Mouse (Mus musculus) T-cell, adult 2 months (primary cell): ENCODE results near the gene Tfap2d.

Source experiments
- DNase-seq: peaks from one replicate; pipeline ENCODE4 v3.0.0; 2022; ENCODE audit warnings: low spot score

Gene Tfap2d

GRCm38 (mm10) chr1:19102631-19103030 lies at the start of gene Tfap2d:
Tfap2d (plus strand) TSS chr1:19103022.
- no peak for DNase-seq

GRCm38 (mm10) chr1:19056300-19056699 lies 46.5 kb upstream of the Tfap2d start:
- DNase-seq: no peak

- DNase-seq: no peak
Observed at GRCm38 (mm10) chr1:19056861-19057260, 46.0 kb upstream of the Tfap2d start.

GRCm38 (mm10) chr1:19088078-19088477 lies 14.7 kb upstream of the Tfap2d start:
- no peak for DNase-seq

GRCm38 (mm10) chr1:19096921-19097320 lies 5.9 kb upstream of the Tfap2d start:
- DNase-seq: no peak

GRCm38 (mm10) chr1:19103316-19103715 lies 494 bp downstream of the Tfap2d start:
- no peak for DNase-seq

- DNase-seq: no peak
Observed at GRCm38 (mm10) chr1:19103776-19104142, 937 bp downstream of the Tfap2d start.

- DNase-seq: no peak
Observed at GRCm38 (mm10) chr1:19104143-19104857, 1.5 kb downstream of the Tfap2d start.

GRCm38 (mm10) chr1:19106401-19106800 lies 3.6 kb downstream of the Tfap2d start:
- no peak for DNase-seq

- DNase-seq: no peak
Observed at GRCm38 (mm10) chr1:19106841-19107800, 4.3 kb downstream of the Tfap2d start.

GRCm38 (mm10) chr1:19107801-19108200 lies 5.0 kb downstream of the Tfap2d start:
- DNase-seq: no peak

- no peak for DNase-seq
Observed at GRCm38 (mm10) chr1:19109711-19110110, 6.9 kb downstream of the Tfap2d start.

GRCm38 (mm10) chr1:19110211-19110610 lies 7.4 kb downstream of the Tfap2d start:
- DNase-seq: no peak

GRCm38 (mm10) chr1:19111020-19111419 lies 8.2 kb downstream of the Tfap2d start:
- no peak for DNase-seq

GRCm38 (mm10) chr1:19178742-19179397 lies 76.0 kb downstream of the Tfap2d start:
- no peak for DNase-seq

- DNase-seq: no peak
Observed at GRCm38 (mm10) chr1:19205649-19206048, 102.8 kb downstream of the Tfap2d start.

GRCm38 (mm10) chr1:19206194-19206593 lies 103.4 kb downstream of the Tfap2d start:
- DNase-seq: no peak

- DNase-seq: no peak
Observed at GRCm38 (mm10) chr1:19207611-19208010, 104.8 kb downstream of the Tfap2d start.

- DNase-seq: no peak
Observed at GRCm38 (mm10) chr1:19208641-19209358, 106.0 kb downstream of the Tfap2d start, which contains the start of gene Tfap2b. Tfap2b (plus strand) TSS chr1:19208914.

- no peak for DNase-seq
Observed at GRCm38 (mm10) chr1:19209359-19209745, 106.5 kb downstream of the Tfap2d start.

- DNase-seq: no peak
Observed at GRCm38 (mm10) chr1:19209776-19210175, 107.0 kb downstream of the Tfap2d start.
